Mouse (Mus musculus) lung, postnatal 0 days (tissue): ENCODE results near the gene Cd164. TPM values are rescaled to one million over a fixed set of nuclear protein-coding genes. Genes with fewer than 3 reads are reported as not detected.
A peak's percentile ranks its signal among the peaks of the same experiment; 100 is the strongest.

Experiments
- ATAC-seq: fragments of 200-750 bp; cut with Nextera tagmentation; 2 replicates; pipeline ENCODE4 v1.8.0; 2017; ENCODE audit warnings: moderate library complexity
- DNase-seq: peaks from one replicate; pipeline ENCODE4 v3.0.0-alpha.2; 2016; ENCODE audit warnings: low spot score
- H3K27ac ChIP-seq: fragments of 300-500 bp; sonication (generic); 2 replicates; pipeline ENCODE4 v1.5.1; 2014; ENCODE audit warnings: antibody characterized with exemption, mild to moderate bottlenecking, low read length, mixed read lengths
- H3K27me3 ChIP-seq: fragments of 300-500 bp; sonication (generic); replicated peaks from 2 replicates; pipeline ENCODE4 v1.6.1; 2014; ENCODE audit warnings: low read length, mixed read lengths; ENCODE audit not compliant: insufficient read depth
- H3K36me3 ChIP-seq: fragments of 300-500 bp; sonication (generic); 2 replicates; pipeline ENCODE4 v1.6.1; 2014; ENCODE audit warnings: low read length, mixed read lengths; ENCODE audit not compliant: insufficient read depth
- H3K4me1 ChIP-seq: fragments of 300-500 bp; sonication (generic); 2 replicates; pipeline ENCODE4 v1.6.1; 2014; ENCODE audit warnings: antibody characterized with exemption, low read depth, low read length, mixed read lengths; ENCODE audit not compliant: insufficient read depth
- H3K4me2 ChIP-seq: fragments of 300-500 bp; sonication (generic); replicated peaks from 2 replicates; pipeline ENCODE4 v1.6.1; 2014; ENCODE audit warnings: low read depth, mild to moderate bottlenecking, low read length, moderate library complexity, mixed read lengths
- H3K4me3 ChIP-seq: fragments of 300-500 bp; sonication (generic); 2 replicates; pipeline ENCODE4 v1.5.1; 2014; ENCODE audit warnings: low read depth, low read length
- H3K9ac ChIP-seq: fragments of 300-500 bp; sonication (generic); replicated peaks from 2 replicates; pipeline ENCODE4 v1.6.1; 2014; ENCODE audit warnings: low read depth, mild to moderate bottlenecking
- H3K9me3 ChIP-seq: fragments of 300-500 bp; sonication (generic); 2 replicates; pipeline ENCODE4 v1.6.1; 2016; ENCODE audit warnings: low read length, mixed read lengths
- CTCF ChIP-seq: IDR thresholded peaks from 2 replicates; pipeline ENCODE4 v1.5.1; 2016; ENCODE audit warnings: antibody characterized with exemption, mild to moderate bottlenecking
- EP300 ChIP-seq: IDR thresholded peaks from 2 replicates; pipeline ENCODE4 v1.6.1; 2016; ENCODE audit warnings: antibody characterized with exemption, mild to moderate bottlenecking, control low read depth
- WGBS: fragments of 180-500 bp; shearing (Covaris S2); extraction: QIAGEN DNeasy Blood & Tissue Kit; methylation state at CpG from one replicate; pipeline ENCODE4 v1.1.7; 2014; 5-methylcytosine and 5-hydroxymethylcytosine counted together
- polyA plus RNA-seq: library from polyadenylated mRNA; unstranded; fragments of >200 nt; fragmentation: Nextera tagmentation; extraction: Ambion mirVana; gene quantifications from 2 replicates; pipeline ENCODE4 v1.2.1, GENCODE M21; 2015

Gene Cd164
- polyA plus RNA-seq, 1 experiment from 2014 or later = 130 TPM

DNA sequence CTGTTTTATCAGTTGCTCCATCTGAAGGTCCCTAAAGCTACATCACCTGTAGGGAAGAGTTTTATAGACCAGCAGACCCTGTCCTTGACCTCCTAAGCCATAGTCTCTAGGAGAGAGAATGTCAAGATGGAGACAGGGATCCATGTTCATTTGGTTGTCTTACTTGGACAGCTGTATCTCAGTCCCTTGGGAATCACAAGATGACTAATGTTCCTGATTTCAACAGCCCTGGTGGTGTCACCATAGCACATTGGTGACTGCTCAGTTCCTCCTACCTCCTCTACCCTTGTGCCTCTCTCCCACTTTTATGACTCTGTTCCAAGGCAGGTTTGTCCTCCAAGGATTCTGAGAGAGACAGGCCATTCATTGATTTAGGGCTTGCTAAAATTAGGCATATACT is 4.3 kb upstream of the Cd164 start:
- H3K36me3 ChIP-seq = no peaks in the 10 kb centered on the region
- H3K4me1 ChIP-seq = no peaks in the 10 kb centered on the region
- no peak overlapping the region for H3K9ac ChIP-seq
- H3K4me2 ChIP-seq = no peak overlapping the region
- H3K4me3 ChIP-seq = no peak overlapping the region
- no peaks in the 10 kb centered on the region for H3K27me3 ChIP-seq
- ATAC-seq = no peak
- no peak for DNase-seq
- TF ChIP-seq CTCF = no peak
- no peak for TF ChIP-seq EP300
- no peak overlapping the region for H3K27ac ChIP-seq
- no peaks in the 10 kb centered on the region for H3K9me3 ChIP-seq

DNA sequence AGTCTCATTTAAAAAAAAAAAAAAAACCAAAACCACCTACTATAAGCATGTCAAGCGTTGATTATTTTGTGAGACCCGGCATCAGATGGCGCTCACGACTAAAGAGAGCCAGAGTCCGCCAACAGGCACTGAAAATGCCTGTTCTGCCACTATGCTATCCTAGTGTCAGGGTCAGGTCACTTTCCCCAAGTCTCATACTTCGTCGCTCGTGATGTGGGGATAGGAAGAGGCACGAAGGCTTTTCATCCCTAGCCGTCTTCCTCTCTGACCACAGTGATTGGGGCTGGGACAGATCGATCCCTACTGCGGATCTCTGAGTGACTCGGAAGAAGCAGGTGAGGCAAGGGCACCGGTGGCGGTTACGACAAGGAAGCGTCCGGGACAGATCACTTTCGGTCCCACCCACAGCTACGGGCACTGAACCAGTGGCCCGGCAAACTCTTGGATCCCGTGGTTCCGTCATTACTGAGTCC is 670 bp upstream of the Cd164 start:
- WGBS = under 1% methylated on average over 23 of the region's 23 CpGs

DNA sequence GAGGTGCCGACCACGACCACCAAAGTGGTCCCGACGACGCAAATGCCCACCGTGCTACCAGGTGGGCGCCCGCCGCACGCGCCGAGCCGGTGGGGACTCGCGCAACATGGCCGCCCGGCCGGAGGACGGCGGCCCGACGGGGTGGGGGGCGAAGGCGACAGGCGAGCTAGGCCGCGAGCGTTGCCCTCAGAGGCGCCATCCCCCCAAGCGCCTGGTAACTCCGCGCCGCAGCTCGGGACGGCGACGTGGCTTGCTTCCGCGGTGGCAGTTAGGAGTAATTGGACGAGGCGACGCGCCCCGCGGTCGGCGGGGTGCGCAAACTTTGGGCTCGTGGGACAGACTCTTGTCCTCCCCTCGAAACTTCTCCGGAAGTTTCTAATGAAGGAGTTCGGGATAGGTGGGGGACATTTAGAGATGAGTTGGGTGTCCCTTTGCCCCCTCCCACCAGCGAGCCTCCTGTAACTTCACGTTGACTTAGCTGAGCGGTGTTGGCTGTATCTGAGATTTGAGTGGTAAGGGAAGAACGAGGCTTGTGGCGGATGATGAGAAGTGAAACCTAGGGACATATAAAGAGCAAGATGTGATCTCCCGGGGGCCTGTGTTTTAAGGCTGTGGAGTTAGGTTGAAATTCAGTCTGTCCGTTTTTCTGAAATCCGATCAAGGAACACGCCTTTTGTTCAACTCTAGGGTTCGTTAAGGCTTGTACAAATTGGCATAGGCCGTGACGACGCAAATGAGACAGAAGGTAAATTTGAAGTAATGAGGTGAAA is 611 bp downstream of the Cd164 start:
- peaks cover 10% of the 10 kb centered on the region for H3K4me1 ChIP-seq
- peak overlapping the region; percentile 98 for H3K4me3 ChIP-seq
- H3K9ac ChIP-seq = peak overlapping the region; percentile 95
- H3K27ac ChIP-seq = peak overlapping the region; percentile 99
- H3K4me2 ChIP-seq = peak overlapping the region; percentile 52
- no peaks in the 10 kb centered on the region for H3K27me3 ChIP-seq
- TF ChIP-seq CTCF = no peak
- TF ChIP-seq EP300 = no peak
- no peaks in the 10 kb centered on the region for H3K9me3 ChIP-seq
- DNase-seq = peak; percentile 62
- peak; percentile 44 for ATAC-seq
- H3K36me3 ChIP-seq = no peaks in the 10 kb centered on the region
- WGBS = under 1% methylated on average over 61 of the region's 65 CpGs

More for the DNA sequence above, 670 bp upstream of the Cd164 start:
- Histone ChIP-seq H3K4me1 (peaks cover 8% of the 10 kb centered on the region), H3K9me3 (no peaks in the 10 kb centered on the region), H3K9ac (peak overlapping the region; percentile 95), H3K4me3 (peak overlapping the region; percentile 98), H3K36me3 (no peaks in the 10 kb centered on the region), H3K4me2 (peak overlapping the region; percentile 52), H3K27ac (peak overlapping the region; percentile 99), H3K27me3 (no peaks in the 10 kb centered on the region)
- TF ChIP-seq CTCF = peak; percentile 78
- no peak for TF ChIP-seq EP300
- ATAC-seq = peak; percentile 54
- DNase-seq = peak; percentile 94

DNA sequence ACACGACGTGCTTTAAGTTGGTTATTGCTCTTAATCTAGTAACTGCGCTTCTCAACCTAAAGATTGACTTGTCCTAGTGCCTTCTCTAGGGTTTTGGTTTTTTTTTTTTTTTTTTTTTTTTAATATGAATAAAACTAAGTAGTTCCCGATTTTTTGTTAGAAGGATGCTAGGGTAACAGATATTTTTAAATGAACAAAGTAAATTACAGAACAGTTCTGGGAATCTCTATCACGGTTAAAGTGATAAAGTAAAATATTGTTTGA is 1.1 kb downstream of the Cd164 start:
- no peak overlapping the region; the same call in 1 of the 2 replicates for H3K27ac ChIP-seq
- no peak for TF ChIP-seq EP300
- TF ChIP-seq CTCF = no peak
- peak overlapping the region; percentile 52 for H3K4me2 ChIP-seq
- no peaks in the 10 kb centered on the region for H3K9me3 ChIP-seq
- no peaks in the 10 kb centered on the region for H3K36me3 ChIP-seq
- peak overlapping the region; percentile 95 for H3K9ac ChIP-seq
- no peak for DNase-seq
- peaks cover 10% of the 10 kb centered on the region for H3K4me1 ChIP-seq
- peak overlapping the region; percentile 98 for H3K4me3 ChIP-seq
- 1% methylated on average over 5 of the region's 5 CpGs for WGBS
- H3K27me3 ChIP-seq = no peaks in the 10 kb centered on the region
- no peak for ATAC-seq

DNA sequence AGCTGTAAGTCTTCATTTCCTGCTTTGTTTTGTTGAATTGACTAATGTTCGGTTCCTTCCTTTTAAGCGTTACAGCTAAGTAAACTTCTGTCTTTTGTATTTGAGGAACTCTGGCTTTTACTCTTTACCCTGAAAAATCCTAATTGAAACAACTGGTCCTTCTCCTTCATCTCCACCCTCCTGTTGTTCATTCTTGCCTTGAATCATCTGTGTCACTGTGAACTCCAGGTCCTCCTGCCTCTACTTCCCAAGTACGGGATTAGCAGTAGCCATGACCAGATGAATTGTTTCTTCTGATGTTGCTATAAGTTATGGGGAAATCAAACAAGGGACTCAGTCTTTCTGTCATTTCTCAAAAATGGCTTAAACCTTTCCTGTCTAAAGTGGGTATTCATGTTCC is 4.2 kb downstream of the Cd164 start:
- DNase-seq = peak; percentile 45
- Histone ChIP-seq H3K36me3 (peaks cover 5% of the 10 kb centered on the region), H3K27ac (0 out of 2 replicates have a peak overlapping the region, but pooled peaks have one; percentile 29), H3K4me2 (no peak overlapping the region), H3K27me3 (no peaks in the 10 kb centered on the region), H3K9ac (no peak overlapping the region), H3K4me3 (no peak overlapping the region), H3K9me3 (no peaks in the 10 kb centered on the region), H3K4me1 (peaks cover 10% of the 10 kb centered on the region)
- 39% methylated on average over 3 of the region's 3 CpGs for WGBS
- no peak for ATAC-seq
- no peak for TF ChIP-seq CTCF

DNA sequence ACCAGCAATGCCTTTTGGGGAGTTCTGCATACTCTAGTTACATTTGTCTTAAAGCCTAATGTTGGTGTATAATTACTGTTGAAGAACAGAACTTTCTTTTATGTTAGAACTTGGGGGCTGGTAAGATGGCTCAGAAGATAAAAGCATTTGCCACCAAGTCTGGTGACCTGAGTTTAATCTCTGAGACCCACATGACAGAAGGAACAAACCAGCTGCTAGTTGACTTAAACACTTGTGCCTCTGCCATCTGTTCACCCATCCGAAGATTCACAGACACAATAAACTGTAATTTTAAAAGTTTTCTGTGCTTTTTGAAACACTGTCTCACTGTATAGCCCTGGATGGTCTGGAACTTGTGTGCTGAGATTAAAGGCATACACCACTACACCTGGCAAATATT is 6.5 kb downstream of the Cd164 start:
- Histone ChIP-seq H3K4me1 (peaks cover 9% of the 10 kb centered on the region), H3K9me3 (no peaks in the 10 kb centered on the region), H3K4me2 (no peak overlapping the region), H3K36me3 (peaks cover 10% of the 10 kb centered on the region), H3K27ac (no peak overlapping the region), H3K4me3 (no peak overlapping the region), H3K9ac (no peak overlapping the region), H3K27me3 (no peaks in the 10 kb centered on the region)
- TF ChIP-seq CTCF = no peak
- TF ChIP-seq EP300 = no peak
- no peak for DNase-seq
- ATAC-seq = no peak
- 77% methylated on average over 1 of the region's 1 CpGs for WGBS
